Mouse (Mus musculus): ENCODE data around the gene Otub1. TPM values are rescaled to one million over a fixed set of nuclear protein-coding genes. Genes with fewer than 3 reads are reported as not detected.

The Otub1 gene
- total RNA-seq (2021) = 10 to 100 TPM; 50.8 to 57.0 TPM
- long read RNA-seq, experiment 1, transcript Otub1-201 (7 exons, 1,713 nt) = major isoform, 77 of 82 reads
- long read RNA-seq, experiment 1, partial matches to known transcripts = 2 of 82 reads
- long read RNA-seq, experiment 1, other reads (novel, unspliced or antisense) = 3 of 82 reads
- long read RNA-seq, experiment 2, transcript Otub1-201 (7 exons, 1,713 nt) = major isoform, 57 of 66 reads
- long read RNA-seq, experiment 2, partial matches to known transcripts = 2 of 66 reads
- long read RNA-seq, experiment 2, other reads (novel, unspliced or antisense) = 7 of 66 reads

DNA sequence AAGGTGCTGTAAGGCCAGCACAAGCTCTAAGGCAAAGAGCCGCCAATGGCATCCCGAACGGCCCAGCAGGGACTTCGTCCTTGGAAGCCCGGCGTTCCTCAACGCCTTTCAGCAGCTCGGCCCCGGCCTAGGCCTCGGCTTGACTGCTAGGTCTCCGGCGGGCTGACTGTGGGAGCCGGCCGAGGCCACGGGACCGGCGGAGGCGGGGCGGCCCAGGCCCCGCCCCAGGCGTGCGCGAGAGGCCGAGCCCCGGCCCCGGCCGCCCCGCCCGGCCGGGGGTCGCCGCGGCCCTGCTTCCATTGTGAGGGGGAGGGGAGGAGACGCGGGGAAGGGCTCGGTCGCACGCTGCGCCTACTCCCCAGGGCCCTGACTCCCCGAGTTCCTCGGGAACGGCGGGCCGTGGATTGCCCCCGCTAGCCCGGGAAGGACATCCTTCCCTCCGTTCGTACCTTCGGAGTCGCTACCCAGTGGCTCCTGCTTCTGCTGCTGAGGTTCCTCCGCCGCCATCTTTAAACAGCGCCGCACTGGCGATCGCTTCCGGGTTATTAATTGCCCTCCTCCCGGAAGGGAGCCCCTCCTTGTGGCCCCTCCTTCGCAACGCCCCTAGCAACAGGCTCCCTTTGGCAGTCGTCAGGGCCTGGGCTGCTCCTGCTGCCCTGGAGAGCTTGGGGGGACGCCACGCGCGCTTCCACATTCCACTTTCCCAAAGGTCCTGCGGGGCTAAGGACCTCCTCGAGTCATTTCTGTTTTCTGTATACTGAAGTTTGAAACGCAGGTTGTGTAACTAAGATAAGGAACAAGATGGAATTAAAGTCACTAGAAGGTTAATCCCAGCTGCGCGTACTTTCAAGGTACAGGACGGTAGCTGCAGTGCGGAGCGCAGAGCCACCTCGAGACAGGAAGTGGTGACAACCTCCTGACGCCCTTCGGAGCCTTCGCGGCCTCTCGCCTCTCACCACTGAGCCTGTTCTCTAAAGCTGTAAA lies at the start of gene Otub1:
Gene Otub1 (minus strand): TSS at position 564 of the 984 bp plus-strand sequence.
- peak; percentile 95 for DNase-seq (ENCODE audit: low spot score)

DNA sequence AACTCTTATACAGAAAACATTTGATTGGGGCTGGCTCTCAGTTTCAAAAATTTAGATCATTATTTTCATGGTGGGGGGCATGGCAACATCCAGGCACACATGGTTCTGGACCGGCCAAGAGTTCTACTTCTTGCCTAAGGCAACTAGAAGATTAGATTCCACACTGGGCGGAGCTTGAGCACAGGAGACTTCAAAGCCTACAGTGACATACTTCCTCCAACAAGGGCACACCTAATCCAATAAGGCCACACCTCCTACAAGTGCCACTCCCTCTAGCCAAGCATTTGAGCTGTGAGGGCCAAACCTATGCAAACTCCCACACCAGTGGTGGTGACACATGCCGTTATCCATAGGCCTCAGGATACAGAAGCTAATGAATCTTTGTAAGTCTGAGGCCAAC lies 39.9 kb upstream of the Otub1 start:
- DNase-seq (ENCODE audit: low spot score) = no peak

DNA sequence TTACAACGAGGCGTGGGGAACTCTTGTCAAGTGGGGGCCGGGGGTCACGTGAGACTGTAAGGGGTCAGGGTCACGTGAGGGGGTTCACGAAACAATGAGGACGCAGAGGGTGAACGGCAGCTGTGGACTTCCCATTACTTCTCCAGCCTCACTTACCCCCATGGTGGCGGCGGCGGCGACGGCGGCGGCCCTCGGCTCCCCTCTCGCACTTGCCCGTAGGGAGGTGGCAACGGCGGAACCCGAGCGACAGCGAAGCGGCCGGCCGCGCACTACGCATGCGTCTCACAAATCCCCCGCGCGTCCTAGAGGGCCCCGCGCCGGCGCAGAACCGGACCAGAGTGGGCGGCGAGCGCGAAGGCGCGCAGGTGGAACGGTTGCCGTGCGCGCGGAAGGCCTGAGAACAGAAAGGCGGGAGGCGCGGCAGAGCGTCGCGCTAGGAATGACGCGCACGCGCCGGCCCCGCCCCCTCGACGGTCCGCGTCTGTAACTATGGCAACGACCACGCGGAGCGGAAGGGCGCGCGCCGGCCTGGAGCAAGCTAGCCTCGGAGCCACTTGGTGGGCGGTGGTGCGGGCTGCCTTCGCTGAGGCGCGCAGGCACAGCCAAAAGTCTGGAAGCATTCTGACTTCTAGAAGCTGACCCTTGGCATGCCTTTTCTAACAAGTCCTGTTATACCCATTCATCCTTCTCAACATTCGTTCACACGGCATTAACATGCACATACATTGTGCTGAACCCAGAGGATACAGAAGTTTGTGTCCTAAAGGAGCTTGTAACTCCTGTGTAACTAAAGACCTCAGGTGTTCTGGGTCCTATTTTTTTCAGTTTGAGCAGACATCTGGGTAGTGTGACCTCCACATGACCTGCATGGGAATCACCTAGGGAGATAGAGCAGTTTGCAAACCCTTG lies 34.9 kb upstream of the Otub1 start, which contains the start of gene Naa40:
Gene Naa40 (minus strand): TSS at position 402 of the 909 bp plus-strand sequence.
- peak; percentile 89 for DNase-seq (ENCODE audit: low spot score)

DNA sequence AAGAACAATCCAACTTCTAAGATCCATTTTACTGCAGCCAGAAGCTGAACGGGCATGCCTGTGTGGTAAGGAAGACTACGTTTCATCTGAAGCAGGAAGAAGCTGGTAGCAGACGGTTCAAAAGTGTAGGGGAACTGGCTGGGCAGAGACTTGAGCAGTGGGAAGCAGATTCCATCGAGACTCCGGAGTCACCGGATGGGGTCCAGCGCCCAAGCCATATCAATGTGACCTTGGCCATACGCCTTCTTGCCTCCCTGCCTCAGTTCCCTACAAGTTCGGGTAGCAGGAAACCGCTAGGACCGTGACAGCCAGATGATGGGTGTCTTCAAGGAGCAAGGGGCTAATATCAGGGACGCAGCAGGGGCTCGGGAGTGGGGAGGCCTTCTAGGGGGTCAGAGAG lies 34.2 kb upstream of the Otub1 start:
- DNase-seq (ENCODE audit: low spot score) = no peak

DNA sequence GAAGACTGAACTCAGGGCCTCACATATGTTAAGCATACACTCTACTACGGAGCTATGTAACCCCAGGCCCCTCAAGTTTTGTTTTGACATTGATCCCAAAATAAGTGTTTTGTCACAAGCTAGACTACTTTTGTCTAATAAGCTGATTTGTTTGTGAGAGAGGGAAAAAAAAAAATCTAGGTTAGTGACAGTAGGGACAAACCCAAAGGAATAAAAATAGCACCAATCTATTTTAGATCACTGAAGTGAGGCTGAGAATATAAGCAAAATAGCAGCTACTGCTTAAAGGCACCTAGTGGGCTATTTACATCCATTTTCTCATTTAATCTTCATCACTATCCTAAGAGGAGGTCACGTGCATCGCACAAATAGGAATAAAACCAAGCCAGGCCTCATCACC lies 33.5 kb upstream of the Otub1 start:
- no peak for DNase-seq (ENCODE audit: low spot score)

DNA sequence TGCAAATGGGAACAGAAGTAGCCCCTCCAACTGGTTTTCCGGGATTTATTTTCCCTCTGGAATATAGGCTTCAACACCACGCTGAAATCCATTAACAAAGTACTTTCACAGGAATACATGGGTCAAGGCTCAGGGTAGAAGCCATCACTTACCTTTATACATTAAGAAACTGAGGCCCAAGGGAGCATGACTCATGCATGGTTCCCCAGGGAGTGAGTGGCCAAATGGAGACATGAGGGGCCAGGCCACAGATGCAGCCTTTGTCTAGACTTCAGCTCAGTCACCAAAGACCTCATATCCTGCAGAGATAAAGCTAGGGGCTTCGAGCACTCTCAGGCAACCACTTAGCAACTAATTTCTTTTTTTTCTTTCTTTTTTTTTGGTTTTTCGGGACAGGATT lies 30.6 kb upstream of the Otub1 start:
- no peak for DNase-seq (ENCODE audit: low spot score)

DNA sequence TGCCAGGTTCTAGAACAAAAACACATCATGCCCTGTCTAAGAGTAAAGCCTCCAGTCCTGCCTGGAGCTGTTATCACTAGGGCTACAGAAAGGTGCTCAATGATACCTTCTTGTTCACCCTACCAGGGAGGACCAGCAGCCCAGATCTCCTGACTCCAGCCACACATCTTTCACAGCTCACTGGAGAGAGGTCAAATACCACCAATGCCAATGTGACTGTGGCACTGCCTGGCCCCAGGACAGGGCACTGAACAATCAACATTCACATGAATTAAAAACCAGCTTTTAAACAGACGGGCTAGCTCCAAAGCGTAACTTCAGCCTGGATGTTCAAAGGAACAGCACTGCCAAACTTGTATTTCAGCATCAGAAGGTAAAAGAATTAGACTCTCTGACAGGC lies 29.9 kb upstream of the Otub1 start:
- no peak for DNase-seq (ENCODE audit: low spot score)

DNA sequence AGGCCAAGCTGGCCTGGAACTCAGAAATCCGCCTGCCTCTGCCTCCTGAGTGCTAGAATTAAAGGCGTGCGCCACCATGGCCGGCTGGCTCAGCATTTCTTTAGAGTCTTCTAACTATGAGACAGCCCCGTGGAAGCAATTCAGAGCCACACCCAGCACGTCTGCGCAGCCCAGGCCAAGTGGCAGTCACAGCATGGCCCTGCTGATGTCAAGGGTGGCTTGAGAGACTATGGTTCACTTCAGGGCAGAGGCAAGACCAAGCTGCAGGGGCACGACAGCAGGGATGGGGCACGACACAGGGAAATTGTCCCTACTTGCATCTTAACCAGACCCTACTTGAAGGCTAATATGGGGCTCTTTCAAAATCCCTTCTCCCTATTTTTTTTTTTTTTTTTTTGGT lies 29.3 kb upstream of the Otub1 start:
- no peak for DNase-seq (ENCODE audit: low spot score)

DNA sequence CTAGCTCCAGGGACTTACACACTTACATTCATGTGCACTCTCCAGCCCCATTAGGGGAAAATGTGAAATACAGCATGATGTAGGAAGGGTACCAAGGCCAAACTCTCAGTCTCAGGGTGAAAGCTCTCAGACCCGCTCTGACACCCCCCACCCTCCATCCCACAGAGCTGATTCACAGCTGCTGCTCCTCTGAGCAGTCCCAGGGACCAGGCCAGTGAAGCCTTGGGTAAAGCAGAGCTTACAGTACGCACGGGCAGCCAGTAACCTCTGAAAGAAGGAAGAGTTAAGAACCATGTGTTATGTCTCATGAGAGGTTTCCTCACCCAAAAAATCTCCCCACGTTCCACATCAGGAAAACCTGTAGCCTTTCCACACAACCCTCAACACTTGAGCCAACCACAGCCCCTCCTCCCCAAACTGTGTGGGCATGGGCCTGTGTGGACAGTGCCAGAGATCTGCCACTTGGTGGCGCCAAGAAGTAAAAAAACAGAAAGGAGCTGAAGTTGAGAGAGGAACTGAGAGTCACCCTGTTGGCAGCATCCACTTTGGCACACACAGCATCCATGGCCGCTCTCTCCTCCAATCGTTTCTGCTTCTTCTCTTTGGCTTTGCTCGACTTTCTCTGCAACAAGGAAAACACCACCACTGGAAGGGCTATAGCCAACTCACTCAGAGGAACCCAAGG lies 28.6 kb upstream of the Otub1 start:
- DNase-seq (ENCODE audit: low spot score) = peak; percentile 85

DNA sequence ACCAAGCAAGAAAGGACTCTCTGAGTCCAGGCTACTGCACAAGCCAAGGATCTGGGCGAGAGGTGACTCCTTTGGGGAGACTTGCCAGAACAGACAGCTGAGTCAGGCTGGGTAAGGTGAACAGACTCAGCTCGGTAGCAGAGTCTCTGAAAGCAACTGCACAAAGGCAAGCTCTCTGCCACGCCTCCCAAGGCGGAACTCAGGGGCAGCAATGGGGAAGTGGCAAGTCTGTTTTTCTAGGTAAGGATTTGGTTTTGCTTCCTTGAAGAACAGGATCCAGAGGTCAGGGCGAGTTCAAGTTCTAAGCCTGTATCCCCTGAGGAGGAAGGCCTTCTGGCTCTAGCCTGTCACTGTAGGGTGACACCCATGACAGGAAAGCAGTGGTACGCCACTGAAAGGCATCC lies 20.4 kb upstream of the Otub1 start:
- peak; percentile 30 for DNase-seq (ENCODE audit: low spot score)

DNA sequence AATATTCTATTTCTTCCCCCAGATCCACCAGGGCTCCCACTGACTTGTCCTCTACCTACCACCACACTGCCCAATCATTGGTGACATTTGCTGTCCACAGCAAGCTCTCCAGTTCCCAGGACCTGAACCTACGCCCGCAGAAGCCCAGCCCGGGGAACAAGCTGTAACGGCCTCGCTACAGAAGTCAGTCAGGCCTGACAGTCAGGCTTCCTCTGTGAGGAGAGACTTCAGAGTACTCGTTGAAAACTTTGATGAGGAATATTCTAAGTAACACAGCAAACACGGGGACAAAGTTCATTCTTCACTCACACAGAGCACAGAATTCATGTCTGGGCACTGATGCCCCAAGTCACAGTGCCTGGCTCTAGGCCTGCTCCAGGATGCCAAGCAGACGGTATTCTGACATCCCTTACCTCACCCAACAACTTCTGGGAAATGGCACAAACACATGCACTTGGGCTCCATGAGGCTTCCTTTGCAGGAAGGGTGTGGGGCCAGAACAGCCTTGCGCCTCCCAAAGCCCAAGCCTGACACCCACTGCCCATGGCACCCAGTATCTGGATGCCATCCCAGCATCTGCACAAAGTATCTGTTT lies 19.1 kb upstream of the Otub1 start:
- no peak for DNase-seq (ENCODE audit: low spot score)

DNA sequence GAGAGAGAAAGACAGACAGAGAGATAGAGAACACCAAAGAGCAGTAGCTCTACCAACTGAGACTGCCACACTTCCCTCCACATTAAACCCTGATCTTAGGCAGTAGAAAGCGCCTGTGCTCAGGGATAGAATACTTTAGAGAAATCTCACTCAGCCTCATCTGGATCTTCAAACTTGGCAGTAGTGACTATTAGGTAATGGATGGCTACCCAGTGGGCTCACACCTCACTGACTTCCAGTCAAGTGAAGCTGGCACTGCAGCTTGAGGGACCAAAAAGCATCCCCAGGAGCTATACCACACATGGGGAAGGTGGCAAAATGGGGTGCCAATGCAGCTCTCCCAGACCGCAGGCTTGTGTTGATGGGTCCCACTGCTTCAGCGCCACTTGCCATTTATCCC lies 18.1 kb upstream of the Otub1 start:
- DNase-seq (ENCODE audit: low spot score) = no peak

DNA sequence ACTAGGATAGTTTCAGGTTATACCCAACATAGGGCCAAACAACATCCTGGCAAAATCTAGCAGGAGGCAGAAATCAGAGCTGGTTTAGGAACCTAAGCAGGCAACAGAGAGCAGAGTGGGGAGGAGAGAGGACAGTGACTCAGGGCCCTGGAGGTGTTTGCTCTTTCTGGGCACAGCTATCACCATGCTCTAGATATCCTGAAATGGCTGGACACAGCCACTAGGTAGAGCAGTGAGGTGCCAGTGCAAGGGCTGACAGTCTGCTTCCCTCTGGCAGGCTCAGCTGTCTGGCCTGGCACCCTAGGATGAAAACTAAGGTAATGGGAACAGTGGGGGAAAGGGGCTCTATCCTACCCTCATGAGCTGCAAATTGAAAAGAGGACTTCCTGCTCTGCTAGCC lies 17.4 kb upstream of the Otub1 start:
- DNase-seq (ENCODE audit: low spot score) = no peak

DNA sequence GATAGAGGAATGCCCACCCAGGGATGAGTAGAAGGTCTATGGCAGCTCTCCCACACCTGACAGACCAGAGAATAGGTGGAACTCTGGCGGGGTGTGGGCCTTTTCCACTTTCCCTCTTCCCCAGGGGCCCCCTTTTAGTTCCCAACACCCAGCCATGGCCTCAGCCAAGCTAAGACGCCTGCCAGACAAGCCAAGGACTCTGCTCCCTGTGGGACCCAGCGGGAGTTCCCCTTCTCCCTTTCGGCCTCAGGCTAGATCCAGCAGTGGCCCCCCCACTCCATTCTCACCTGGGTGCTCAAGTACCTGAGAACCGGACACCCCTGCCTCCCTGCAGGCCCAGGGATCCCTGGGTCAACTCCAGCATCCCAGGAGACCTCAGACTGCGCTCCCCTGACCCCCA lies 16.1 kb upstream of the Otub1 start:
- no peak for DNase-seq (ENCODE audit: low spot score)

DNA sequence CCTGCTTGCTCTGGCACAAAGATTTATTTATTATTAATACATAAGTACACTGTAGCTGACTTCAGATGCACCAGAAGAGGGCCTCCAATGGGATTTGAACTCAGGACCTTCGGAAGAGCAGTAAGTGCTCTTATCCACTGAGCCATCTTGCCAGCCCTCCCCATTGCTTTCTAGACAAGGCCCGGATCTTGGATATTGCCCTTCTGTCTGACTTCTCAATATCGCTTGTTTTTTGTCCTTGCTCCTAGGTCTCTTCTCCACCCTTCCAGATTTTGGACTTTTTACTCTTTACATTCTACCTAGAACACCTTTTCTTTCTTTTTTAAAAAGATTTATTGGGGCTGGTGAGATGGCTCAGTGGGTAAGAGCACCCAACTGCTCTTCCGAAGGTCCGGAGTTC lies 12.6 kb upstream of the Otub1 start:
- DNase-seq (ENCODE audit: low spot score) = no peak

DNA sequence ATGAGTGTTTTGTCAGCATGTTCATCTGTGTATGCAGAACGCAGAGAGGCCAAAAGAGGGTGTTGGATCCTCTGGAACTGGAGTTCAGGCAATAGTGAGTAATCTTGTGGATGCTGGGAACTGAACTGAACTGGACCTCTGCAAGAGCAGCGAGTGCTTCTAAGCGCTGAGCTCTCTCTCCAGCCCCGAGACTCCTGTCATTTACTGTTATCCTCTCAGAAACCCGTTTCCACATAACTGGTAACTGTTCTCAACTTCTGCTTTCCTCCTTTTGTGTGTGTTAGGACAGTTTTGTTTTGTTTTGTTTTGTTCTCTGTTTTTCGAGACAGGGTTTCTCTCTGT lies 11.8 kb upstream of the Otub1 start:
- no peak for DNase-seq (ENCODE audit: low spot score)

DNA sequence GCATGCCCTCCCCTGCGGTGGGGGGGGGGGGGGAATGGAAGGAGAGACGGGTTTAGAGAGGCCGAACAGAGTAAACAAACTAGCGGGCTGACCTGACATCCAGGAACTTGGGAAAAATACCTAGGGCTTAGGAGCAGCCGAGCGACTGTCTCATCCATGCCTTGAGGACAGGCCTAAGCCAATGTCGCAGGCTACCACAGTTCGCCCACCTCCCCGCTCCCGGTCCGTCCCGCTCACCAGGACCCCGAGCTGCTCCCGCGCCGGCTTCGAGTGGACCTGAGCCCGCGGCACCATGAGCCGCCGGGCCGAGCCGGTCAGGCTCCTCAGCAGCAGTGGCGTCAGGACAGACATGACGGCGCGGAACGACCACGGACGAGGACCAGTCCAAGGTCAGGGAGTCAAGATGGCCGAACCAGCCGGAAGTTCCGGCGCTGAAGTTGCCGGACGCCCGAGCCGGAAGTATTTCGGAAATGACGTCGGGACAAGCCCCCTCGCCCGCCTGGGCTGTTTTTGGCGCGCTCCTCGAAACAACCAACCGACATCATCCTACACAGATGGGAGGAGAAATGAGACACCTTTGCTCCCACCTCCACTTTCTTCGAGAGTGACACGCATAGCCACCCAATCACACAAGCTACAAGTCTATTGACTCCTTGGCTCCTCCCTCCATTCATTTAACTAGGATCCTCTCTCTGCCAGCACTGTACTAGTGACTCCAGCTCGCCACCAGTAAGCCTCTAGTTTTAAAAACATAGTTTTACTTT lies 11.2 kb upstream of the Otub1 start, which contains the start of gene Cox8a:
Gene Cox8a (minus strand): TSS at position 455 of the 764 bp plus-strand sequence.
- DNase-seq (ENCODE audit: low spot score) = peak; percentile 97

DNA sequence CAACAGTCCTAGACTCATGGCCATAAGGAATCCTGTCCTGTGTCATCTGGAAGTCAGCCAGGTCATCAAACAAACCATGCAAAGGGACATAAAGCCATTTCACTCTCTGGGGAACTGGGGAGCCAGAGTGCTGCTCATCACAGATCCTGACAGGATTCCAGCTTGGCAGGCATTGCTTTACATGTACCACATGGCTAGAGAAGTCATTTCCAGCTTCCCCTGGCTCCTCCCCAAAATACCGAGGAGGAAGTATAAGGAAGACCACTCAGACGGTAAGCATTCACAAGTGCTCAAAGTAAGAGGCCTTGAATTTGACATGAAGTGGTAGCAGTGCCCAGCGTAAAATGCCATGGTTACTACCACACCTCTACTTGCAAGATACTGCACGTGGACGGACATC lies 8.4 kb upstream of the Otub1 start:
- DNase-seq (ENCODE audit: low spot score) = no peak

DNA sequence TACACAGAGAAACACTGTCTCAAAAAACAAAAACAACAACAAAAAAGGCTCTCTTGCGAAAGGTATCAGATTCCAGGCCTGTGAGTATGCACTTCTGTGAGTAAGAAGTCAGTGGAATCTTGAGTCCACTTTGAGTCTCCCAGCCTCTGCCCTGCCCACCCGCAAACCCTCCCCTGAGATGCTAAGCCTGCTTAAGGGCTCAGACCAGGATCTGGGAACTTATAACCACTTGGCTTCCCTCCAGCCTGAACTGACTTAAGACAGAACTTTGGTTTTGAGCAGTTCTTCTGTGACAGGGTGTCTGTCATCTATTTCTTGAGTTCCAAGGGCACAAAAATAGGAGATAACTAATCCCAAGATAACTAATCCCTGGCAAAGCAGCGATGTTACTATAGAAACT lies 6.9 kb upstream of the Otub1 start:
- DNase-seq (ENCODE audit: low spot score) = no peak

DNA sequence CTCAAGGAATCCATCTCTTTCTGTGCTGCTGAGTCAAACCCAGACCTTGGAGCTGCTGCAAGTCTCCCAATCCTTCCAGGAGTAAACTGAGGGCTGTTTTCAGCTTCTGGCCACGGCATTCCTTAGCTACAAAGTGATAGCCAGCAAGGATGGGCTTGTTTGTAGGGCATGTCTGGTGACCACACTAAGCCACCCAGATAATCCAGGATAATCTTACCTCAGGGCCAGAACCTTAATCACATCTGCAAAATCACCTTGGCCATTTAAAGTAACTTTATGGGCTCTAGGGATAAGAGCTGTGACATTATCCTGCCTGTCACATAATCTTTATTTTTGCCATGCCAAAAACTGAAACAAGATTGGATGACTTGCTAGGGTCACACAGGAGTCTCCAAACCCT lies 6.1 kb upstream of the Otub1 start:
- DNase-seq (ENCODE audit: low spot score) = no peak
